Mouse (Mus musculus) gonadal fat pad, adult 2 months (tissue): ENCODE data around the gene Shisa8. TPM values are rescaled to one million over a fixed set of nuclear protein-coding genes. Genes with fewer than 3 reads are reported as not detected.
"Not testable (repeated sequence)": the region's sequence is repeated elsewhere in the genome, so short reads cannot be mapped to it uniquely, and the experiment has no call there.

Experiments used
- DNase-seq: peaks from one replicate; pipeline ENCODE4 v3.0.0-alpha.2; 2012; ENCODE audit warnings: low read depth
- polyA plus RNA-seq: library from polyadenylated mRNA; depleted of rRNA; stranded (reverse); fragments of >200 nt; gene quantifications from 2 replicates; pipeline ENCODE4 v1.2.3, GENCODE M21; 2012; rRNA removed

Shisa8 gene
- polyA plus RNA-seq, result 0.22 and 0.27 TPM in 2 replicates

DNA sequence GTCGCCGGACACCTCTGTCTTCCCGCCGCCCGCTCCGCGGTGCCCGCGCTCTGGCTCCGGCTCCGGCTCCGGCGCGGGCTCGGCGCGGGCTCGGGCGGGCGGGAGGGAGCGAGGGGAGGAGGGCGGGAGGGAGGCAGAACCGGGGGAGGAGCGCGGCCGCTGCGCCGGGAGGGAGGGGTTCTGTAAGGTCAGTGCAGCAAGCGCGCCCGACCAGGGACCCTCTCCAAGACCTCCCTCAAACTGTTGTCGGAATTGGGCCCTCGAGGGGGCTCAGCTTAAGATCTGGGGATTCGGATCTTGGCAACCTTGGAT is at the start of gene Shisa8:
Gene Shisa8 (minus strand): TSS at position 64 of the 312 bp plus-strand sequence.
- no peak for DNase-seq

DNA sequence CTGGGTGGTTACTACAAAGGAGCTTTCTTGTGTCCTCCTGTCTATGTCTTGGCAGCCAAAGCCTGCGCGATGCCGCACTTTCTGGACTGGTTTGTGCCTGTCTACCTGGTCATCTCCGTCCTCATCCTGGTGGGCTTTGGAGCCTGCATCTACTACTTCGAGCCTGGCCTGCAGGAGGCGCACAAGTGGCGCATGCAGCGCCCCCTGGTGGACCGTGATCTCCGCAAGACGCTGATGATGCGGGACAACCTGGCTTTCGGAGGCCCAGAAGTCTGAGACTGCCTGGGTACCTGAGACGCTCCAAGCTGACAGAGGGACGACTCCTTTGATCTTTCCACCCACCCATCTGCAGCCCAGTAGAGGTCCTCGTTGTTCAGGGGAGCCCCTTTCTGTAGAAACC is 46.9 kb upstream of the Shisa8 start:
- DNase-seq, result no peak

DNA sequence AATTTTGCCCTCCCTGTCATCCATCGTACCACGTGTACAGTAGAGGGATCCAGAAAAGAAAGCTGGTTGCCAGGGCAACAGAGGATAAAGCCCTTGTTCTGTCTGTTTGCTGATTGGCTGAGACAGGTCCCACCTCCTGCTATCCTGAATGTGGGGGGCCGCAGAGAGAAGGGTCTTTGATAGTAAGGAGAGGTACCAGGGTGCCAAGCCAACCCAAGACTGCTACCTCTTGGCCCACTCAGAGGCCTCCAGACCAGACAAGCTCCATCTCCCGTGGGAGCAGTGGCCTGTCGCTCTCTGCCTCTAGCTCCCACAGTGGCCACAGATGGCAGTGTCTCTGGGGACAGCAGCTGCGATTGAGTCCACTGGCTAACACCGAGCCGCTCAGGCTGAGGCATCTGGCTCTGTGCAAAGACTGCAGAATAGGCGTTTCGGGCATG is 43.3 kb upstream of the Shisa8 start:
- no peak for DNase-seq

DNA sequence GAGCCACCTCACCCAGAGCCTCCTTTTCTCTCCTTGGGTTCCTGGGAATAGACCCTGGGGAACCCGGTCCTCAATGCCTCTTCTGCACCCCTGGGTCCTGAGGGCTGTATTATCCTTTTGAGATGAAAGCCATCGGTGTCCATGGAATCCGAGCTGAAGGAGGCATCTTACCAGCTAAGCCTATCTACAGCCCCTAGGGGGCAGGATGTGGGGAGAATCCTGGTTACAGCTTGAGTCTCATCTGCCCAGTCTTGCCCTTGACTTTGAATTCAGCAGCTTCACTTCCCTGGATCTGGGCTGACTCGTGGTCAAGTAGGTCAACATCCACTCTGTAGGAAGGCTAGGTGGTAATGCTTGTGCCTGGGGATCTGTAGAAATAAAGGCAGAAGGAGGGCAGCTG is 42.6 kb upstream of the Shisa8 start:
- no peak for DNase-seq

DNA sequence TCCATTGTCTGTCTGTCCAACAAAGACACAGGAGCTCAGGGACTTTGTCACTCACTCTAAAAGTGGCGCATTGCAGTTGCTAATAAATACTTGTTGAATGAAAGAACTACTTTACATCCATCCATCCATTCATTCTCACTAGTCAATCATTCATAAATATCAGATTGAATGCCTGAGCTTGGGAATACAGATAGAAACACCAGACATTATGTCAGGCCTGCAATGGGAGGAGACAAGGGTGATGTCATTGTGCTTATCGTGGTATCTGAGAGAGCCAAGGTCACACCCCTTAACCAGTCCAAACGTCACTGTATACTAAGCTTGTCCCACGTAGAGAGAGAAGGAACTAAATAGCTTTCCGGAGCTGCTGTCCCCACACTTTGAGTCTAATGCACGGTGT is 39.5 kb upstream of the Shisa8 start, which contains the start of gene 1500009C09Rik:
Gene 1500009C09Rik (plus strand): TSS at position 301 of the 400 bp plus-strand sequence.
- no peak for DNase-seq

DNA sequence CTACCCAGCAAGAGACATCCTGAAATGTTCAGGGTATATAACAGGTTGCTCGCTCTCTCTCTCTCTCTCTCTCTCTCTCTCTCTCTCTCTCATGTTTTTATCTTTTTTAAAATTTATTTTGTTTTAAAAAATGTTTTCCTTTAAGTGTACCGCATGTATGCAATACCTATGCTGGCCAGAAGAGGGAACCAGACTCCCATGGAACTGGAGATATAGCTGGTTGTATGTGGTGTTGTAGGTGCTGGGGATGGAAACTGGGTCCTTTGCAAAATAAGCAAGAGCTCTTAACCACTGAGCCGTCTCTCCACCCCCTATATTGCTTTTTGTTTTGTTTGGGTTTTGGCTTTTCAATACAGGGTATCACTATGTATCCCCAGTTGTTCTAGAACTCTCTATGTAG is 39.0 kb upstream of the Shisa8 start:
- no peak for DNase-seq

DNA sequence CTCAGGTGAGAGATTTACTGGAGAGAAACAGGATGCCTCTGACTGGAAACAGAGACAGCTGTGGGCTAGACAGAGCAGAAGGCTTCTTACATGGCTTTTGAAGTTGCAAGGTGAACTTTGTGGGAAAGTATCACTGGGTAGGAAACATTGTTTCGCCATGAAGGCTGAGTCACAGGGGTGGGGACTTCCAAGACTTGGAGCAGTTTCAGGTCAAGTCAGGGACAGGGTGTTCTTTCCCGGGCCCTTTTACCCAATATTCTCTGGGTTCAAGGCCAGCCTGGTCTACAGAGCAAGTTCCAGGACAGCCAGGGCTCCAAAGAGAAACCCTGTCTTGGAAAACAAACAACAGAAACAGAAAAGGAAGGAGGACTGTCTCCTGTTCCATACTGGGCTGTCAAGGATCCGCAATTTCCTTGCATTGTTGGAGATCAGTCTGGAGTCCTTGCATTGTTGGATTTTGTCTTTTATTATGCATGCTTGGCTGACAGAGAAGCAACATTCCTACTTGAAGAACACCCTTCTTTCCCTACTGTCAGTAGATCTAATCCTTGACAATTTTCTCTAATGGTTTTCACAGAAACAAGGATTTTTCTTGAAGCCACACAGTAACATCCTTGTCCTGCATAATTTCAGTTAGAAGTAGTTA is 34.6 kb upstream of the Shisa8 start:
- DNase-seq, result no peak

DNA sequence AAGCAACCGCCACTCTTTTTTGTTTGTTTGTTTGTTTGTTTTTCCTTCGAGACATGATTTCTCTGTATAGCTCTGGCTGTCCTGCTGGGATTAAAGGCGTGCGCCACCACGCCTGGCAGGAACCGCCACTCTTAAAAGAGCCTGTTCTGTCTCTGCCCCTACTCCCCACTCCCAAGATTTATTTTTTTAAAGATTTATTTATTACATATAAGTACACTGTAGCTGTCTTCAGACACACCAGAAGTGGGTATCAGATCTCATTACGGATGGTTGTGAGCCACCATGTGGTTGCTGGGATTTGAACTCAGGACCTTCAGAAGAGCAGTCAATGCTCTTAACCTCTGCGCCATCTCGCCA is 32.2 kb upstream of the Shisa8 start:
- DNase-seq, result not testable (repeated sequence)

DNA sequence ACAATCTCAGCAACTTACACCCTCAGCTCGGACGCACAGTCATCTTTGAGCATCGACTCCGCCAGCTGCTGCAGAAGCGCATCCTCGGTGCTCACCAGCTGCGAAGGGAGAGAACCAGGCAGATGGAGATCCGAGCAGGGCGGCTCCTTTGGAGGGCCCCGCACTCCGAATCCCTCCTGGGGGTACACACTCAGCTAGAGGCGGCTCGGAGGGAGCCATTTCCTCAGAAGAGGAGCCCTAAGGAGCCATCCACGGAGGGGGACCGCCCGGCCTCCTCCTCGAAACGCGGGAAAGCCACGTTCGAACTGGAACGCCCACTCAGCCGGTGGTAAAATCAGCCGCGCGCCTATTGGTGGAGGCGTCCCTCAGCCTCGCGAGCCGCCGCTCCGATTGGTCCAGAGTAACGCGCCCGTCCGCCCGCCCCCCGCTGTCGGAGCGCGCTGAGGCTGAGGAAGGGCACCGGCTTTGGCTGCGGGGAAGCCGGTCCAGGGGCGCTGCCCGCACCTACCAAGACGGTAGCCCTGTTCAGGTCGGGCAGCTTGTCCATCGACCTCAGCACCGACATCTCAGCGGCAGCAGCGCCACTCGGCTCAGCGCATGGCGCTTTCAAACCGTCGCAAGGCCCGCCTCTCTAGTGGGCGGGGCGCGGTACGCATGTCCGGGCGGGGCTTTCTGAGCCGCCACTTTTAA is 31.6 kb upstream of the Shisa8 start, which contains the start of gene Cenpm:
Gene Cenpm (minus strand): TSS at position 634 of the 690 bp plus-strand sequence.
- no peak for DNase-seq

DNA sequence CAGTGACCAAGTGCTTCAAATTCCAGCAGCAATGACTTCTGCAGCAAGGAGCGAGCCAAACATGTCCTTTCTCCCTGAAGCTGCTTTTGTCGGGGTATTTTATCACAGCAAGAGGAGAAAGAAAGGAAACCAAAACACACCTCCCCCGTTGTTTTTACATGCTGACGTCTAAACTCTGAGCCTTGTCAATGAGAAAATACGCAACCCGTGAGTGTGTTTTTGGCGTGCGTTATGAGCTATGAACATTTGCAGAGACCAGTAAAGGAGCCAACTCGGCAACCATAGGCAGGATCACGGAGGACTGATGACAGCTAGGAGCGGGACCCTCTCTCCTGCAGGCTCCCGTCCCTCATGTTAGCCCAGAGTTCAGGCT is 31.1 kb upstream of the Shisa8 start:
- DNase-seq, result no peak

DNA sequence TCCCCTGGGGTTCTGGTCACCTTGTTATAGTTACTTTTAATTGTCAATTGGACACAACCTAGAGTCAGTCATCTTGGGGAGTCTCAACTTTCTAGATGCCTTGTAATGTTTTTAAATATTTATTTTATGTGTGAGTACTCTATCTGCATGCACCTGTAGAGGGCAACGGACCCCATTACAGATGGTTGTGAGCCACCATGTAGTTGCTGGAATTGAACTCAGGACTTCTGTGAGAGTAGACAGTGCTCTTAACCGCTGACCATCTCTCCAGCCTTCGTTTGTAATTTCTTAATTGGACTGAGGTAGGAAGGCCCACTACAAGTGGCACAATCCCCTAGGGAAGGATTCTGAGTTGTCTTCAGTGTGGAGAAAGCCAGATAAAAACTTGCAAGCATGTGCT is 30.7 kb upstream of the Shisa8 start:
- DNase-seq, result no peak

DNA sequence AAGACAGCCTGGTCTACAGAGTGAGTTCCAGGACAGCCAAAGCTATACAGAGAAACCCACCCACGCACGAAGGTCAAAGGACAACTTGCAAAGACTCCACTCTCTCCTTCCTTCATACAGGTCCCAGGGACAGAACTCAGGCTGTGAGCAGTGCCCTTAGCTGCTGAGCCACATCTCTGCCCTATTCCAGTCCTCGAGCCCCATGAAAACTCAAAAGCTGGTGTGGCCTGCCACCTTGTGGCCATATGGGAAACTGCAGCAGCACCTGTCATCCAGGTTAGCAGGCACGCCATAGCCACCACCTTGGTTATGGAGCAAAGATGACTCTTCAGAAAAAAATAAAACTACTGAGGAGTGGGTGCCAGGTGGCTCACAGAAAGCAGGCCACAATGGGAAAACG is 23.9 kb upstream of the Shisa8 start:
- DNase-seq, result no peak

DNA sequence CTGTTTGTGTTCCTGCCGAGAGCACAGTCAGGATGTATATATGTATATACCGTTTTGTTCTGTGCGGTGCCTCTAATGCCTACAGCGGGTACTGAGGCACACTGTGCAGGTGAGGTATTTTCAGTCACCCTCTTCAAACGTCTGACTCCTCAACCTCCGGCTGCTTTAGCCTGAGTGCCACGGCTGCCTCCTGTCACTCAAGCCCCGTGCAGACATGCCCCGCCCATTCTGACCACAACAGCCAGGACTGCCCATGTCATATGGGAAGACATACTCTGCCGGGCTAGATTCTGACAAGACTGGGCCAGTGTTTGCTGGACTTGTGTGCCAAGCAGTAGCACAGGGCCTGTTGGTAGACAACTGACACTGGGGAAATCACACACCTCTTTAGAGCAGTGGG is 23.0 kb upstream of the Shisa8 start:
- DNase-seq, result no peak

DNA sequence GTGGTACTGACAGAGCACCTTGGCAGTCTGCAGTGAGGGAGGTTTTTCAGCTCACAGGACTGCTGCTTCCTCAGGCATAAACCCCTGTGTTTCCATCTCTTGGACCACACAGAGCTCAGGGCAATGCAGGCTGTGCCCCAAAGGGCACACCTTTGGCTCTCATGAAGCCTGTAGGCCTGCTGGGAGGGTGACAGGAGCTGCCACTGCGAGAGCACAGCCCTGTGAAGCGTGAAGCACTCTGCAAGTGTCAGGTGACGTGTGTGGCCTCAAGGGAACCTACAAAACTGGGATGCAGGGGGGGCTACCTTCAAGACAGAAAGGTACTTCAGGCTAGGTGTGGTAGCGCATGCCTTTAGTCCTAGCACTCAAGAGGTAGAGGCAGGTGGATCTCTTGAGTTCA is 20.0 kb upstream of the Shisa8 start:
- no peak for DNase-seq

DNA sequence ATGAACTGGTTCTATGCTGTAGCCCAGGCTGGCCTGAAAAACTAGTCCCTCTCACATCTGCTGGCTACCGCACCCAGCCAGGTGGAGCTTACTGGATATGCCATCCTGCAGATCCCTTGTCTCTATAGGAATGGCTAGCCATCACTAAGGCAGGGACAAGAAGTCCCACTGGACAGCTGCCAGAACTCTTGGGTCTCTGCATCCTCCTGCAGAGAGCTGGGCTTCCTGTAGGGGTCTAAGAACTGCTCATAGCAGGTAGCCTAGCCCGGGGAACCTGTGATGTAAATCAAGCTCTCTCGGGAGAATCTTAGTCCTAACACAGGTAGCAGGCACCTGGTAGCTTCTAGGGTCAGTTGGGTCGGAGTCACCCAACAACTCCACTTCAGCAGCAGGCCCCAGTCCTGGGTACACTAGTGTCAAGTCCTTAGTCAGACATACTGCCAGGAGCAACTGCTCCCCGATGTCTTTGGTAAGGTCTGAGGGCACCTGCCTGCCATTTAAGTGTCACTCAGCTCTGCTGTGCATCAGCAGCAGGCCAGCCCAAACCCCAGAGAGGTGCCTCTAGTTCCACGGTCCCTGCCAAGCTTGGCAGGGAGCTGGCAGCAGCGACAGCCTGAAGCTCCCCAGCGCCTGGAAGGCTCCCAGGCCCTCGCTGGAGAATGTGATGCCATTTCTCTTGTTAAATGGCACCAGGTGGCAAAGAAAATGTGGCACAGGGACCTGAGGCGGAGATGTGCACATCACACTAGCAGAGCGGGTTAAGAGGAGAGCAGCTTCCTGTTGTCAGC is 19.2 kb upstream of the Shisa8 start:
- no peak for DNase-seq

DNA sequence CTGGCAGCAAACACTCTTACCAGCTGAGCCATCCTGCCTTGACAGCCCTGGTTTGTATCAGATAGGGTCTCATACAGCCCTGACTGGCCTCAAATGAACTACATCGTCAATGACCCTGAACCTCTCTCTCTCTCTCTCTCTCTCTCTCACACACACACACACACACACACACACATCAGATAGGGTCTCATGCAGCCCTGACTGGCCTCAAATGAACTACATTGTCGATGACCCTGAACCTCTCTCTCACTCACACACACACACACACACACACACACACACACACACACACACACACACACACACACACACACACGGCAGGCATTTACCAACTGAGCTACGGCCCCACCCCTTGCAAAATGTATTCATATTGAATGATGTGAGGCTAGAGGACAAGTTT is 18.5 kb upstream of the Shisa8 start:
- DNase-seq, result no peak

DNA sequence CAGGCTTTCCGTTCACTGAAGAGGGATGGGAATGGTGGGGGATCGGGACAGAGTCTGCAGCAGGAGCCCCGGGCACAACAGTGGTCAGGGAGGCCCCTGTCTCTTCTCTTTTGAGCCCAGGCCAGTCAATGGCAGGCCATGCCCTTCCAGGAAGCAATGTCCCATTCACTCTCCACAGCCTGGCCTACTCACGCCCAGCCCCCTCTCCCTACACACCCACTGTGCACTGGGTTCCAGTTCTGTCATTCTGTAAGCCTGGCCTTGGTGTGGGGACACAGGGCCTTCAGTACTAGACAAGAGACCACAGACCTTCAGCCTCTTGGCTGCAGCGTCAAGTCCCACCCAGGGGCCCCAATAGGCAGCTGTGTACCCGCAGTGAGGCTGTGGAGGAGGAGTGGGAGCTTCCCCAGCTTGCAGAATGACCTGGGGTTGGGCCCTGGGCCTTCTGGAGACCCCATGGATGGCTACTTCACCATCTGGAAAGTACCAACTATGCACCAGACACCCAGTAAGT is 17.5 kb upstream of the Shisa8 start:
- DNase-seq, result no peak

DNA sequence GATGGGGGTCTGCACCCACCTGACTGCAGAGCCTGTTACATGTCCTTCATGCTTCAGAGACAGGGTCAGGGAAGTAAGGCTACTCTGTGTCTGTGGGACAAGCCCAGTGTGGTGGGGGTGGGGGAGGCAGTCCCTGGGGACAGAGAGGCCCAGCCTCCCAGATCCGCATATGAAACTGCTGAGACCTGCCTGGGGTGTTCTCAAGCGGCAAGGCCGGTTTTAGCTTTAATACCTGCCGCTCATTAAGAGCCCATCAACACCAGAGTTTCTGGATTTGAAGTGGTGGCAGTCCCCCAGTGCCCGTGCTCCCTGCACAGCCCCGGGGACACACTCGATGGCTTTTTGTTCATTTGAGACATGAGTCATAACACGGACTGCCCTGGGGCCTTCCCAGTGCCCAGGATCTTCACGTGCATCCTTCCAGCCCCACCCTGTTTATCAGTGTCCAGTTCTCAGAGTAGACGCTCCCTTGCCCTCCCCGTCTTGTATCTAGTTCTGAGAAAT is 17.0 kb upstream of the Shisa8 start:
- DNase-seq, result no peak

DNA sequence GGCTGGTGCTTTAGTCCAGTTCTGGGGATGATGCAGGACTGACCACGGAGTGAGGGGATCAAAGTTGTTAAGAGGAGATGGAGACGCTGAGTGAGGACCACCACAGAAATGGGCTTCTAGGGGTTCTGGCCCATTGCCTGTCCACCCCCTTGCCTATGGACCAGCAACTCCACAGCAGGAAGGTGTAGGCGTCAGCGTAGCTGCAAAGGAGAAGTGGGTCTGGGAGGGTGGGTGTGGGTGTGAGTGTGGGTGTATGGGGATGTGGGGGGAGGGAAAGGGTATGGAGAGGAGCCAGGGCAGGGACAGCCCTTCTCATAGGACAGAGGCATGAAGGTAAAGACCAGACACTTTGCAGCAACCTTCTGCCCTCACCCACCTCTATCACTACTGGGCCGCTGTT is 13.2 kb upstream of the Shisa8 start:
- DNase-seq, result no peak

DNA sequence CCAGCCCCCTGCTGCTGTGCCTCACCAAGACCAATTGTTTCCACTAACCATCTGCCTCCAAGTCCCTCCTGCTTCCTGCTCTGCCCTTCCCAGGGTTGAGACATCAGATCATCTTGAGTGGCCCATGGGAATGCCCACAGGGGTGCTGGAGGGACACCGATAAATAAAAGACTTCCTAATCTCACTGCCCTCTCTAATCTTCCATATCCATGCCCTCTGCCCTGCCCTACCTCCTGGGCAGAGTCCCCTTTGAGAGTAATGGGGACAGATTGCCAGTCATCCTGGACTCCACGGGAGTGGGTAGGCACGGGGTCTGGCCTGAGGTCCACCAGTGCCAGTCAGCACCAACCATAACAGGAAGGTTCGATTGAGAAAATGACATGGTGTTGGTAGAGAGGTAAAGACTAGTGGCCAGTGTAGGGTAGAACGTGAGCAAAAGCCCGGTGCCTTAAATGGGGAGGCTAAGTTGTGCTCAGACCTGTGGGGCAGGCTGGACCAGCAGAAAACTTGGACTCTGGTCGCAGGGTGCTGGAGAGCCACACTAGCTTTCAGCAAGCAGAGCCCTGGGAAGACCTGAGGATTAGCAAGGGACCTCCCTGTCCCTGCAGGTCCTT is 12.1 kb upstream of the Shisa8 start:
- DNase-seq, result no peak

DNA sequence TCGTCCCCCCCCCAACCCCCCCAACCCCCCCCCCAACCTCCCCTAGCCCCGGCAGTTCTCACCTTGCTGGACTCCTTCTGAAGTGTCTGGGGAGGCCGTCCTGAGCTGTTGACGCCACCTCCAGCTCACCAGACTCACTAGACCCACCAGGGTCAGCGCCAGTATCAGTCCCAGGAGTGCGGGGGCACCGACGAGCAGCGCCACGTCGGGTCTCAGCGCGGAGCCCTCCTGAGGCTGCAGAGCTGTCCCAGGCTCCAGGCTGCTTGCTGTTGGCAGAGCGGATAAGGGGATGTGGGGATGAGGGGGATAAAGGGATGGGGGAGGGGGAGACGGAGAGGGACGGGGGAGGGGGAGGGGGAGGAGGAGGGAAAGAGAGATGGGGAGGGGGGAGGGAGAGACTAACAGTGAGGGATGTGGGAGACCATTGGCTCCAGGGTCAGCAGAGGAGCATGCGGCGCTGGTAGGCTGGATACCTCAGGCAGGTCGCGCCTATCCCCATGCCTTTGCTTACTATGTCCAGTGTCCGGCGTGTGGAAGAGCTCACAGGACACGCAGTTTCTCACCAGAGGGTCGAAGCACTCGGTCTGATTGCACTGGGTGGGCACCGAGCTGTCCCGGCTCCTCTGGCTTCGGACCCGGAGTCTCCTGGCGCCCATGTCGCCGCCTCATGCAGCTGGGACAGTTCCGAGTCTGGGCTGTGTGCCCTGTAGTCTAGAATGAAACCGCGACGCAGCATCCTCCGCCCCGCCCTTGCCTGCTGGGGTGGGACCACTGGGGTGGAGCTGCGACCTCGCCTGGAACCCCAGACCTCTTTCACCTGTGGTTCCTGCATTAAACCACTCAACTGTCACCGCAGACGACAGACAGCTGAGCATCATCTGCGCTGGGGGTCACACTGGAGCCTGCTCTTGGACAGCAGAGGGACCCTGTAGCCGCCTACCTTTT is 11.3 kb upstream of the Shisa8 start, which contains the start of gene Tnfrsf13c:
Gene Tnfrsf13c (minus strand): TSS at position 713 of the 945 bp plus-strand sequence.
- no peak for DNase-seq
